Mouse (Mus musculus) adrenal gland, postnatal 4 days (tissue): Measurements from ENCODE around the gene Otud7b. TPM values are rescaled to one million over a fixed set of nuclear protein-coding genes. Genes with fewer than 3 reads are reported as not detected.

Experiments
- DNase-seq, 2 experiments: peaks; one replicate each; pipeline ENCODE4 v3.0.0; 2021 to 2022; ENCODE audit warnings: low spot score in 2 of 2, mixed read lengths in 2 of 2
- total RNA-seq, 2 experiments: library from RNA; stranded (reverse); gene quantifications; 2 replicates each; pipeline ENCODE4 v1.2.3; 2021

Otud7b gene
- total RNA-seq, 2 experiments from 2014 or later: 35.4 to 43.6 TPM

GRCm38 (mm10) chr3:96084146-96084755, 20.1 kb upstream of the Otud7b start:
- no peak for DNase-seq

DNA sequence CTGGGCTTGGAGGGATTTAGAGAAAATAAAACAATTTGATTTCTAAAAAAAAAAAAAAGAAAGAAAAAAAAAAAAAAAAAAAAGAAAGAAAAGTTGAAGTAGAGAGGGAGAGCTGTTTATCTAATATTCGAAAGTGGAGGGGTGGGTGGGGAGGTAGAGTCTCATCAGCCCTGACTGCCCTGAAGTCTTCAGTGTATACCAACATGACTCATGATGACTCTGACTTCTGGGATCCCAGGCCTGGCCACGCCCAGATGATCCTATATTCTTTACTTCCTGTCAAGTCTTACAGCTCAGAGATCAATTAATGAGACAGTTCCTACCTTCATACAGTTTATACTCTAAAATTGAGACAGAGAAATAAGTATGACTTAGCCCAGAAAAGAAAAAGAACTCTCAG, 17.1 kb upstream of the Otud7b start:
- DNase-seq: no peak

DNA sequence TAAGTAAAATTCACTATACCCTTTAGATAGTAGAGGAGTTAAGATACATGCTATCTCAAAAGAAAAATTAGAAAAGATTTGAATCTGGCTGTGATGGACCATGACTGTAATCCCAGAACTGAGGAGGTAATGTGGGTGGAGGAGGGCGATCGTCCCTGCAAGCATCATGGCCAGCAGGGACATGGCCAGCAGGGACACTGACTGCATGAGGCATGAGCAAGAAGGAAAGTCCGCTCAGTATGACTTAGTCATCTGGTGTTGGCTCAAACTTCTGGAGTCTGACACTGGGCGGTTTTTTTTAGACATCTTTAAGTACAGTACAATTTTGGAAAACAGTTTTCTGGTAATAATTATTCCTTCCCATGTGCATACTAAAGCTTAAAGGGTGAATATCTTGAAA, 16.5 kb upstream of the Otud7b start:
- no peak for DNase-seq

GRCm38 (mm10) chr3:96089882-96090489, 14.3 kb upstream of the Otud7b start:
- no peak for DNase-seq

DNA sequence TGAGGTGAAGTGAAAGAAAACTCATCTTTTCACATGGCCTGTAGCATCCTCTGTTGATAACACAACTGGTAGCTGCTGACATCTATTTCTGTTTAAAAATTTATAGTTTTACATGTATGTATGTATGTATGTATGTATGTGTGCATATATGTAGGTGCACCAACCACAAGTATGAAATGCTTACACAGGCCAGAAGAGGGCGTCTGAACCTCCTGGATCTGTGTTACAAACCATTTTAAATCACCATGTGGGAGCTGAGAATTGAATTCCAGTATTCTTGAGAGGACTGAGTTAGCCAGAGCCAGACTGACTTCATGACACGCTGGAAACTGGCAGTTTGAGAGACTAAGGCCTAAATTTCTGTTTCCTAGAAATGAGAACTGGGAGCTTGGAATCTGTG, 13.2 kb upstream of the Otud7b start:
- DNase-seq: no peak

- no peak for DNase-seq
Measured at GRCm38 (mm10) chr3:96091966-96092365, 12.4 kb upstream of the Otud7b start.

- DNase-seq: no peak
Measured at GRCm38 (mm10) chr3:96093509-96093908, 10.8 kb upstream of the Otud7b start.

- DNase-seq: no peak
Measured at GRCm38 (mm10) chr3:96094203-96094602, 10.1 kb upstream of the Otud7b start.

DNA sequence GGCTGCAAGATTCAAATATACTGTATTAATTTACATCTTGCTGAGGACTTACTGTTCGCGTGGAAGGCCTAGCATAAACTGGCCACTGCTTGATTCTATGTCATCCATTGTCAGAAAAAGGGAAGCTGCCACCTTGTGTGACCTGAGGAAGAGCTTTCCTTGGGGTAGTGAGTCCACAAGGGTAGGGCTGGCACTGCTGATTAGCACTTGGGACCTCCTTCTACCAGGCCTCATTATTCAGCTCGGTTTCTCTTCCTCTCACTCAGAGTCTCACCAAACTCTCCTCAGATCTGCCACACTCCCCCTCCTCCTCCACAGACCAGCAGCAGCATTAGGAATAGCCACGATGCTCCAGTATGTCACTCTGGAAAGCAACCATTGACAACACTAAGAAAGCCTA, 6.2 kb upstream of the Otud7b start:
- DNase-seq: no peak

DNA sequence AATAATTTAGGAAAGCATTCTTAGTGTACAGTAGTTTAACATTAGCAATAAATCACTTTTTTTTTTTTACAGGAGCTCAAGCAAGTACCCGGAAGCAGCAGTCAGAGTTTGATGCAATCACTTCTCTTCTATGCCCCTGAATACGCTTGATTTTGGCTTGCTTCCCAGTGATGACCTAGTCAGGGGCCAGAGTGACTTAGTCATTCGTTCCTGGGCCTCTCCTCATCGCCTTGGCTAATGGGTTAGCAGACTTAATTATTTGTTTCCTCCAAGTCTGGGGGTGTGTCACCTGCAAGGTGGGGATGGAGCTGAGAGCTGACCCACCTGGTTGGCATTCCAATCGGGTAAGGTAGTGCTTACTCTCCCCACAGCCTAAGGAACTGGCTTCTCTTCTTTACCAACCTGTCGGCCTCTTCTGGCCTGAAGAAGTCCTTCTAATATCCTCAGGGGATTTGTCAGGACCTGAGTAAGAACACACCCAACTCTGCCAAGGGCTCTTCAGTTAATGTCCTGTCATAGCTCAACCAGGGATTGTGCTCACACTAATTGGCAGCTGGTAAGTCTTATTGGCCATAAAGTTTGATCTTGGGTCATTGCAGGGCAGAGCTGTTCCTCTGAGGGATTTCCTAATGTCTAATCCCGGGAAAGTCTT, 5.6 kb upstream of the Otud7b start:
- peak in 1 of 2 experiments; percentile 52 for DNase-seq

DNA sequence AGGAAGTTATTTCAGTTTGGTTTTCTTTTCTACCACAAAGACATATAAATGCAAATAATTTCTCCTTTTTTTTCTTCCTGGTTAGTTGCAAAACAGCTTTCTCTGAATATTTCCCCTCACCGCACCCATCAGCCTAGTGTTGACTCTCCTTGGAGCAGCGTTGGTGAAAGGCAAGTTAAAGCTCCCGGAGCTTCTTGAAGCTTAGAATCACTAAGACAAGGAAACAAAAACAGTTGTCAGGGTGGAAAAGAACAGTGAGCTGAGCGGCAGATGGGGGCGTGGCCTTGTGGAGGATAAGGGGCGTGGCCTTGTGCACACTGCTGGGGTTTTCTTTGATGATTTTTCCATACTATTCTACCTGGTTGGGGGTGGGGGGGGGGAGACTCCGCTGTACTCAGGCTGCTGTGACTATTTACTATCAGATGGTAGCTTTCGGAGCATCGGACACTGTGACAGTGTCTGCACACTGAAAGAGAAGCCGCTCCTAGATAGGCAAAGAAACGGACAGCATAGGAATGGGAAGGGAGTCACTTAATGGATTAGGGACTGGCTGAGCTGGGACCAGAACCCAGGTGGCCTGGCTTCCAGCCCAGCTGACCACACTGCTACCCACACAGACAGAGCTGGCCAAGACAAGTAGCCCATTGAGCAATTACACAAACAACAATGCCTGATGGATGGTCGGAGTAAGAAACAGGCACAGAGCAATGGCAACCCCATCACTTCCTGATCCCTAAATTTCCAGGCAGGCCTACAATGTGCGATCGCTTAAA, 2.0 kb upstream of the Otud7b start:
- no peak for DNase-seq

DNA sequence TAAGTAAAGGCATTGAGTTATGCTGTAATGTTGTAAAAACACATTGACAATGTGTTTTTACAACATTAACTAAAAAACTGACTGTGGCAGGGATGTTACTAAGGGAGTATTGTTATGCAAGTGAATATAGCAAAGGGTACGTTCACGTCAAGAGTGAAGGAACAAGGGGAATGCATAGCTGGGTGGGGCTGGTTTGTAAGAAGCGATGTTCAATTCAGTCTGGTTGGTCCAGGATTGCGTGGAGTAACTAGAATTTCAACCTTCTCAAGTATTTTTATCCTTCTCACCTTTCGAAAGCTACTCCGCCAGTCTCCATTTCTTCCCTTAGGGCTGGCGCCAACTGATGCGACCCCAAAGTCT, 446 bp upstream of the Otud7b start:
- DNase-seq: no peak

DNA sequence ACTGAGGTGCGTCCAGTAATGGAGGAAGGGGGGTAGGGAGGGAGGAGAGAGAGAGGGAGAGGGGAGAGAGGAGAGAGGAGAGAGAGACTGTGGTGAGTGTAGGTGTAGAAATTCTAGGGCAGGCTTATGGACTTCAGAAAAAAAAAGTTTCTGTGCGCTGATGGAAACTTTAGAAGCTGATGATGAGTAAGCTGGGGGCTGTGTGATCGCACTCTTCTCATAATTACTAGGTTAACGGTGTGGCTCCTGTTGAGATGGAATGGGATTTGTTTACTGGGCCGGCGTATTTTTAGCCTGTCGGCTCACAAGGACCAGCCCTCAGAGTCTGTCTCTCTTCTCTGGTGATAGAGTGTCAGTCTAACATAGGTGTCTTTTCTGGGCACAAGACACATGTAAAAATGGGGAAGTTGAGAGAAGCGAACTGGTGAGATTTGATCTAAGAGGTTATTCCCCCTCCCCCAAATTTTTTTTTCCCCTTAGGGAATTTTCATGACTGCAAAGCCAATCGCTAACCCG, 963 bp downstream of the Otud7b start:
- DNase-seq: no peak

- DNase-seq: no peak
Measured at GRCm38 (mm10) chr3:96106151-96106550, 1.8 kb downstream of the Otud7b start.

GRCm38 (mm10) chr3:96108315-96108714, 4.0 kb downstream of the Otud7b start:
- no peak for DNase-seq

- no peak for DNase-seq
Measured at GRCm38 (mm10) chr3:96113251-96113650, 8.9 kb downstream of the Otud7b start.

DNA sequence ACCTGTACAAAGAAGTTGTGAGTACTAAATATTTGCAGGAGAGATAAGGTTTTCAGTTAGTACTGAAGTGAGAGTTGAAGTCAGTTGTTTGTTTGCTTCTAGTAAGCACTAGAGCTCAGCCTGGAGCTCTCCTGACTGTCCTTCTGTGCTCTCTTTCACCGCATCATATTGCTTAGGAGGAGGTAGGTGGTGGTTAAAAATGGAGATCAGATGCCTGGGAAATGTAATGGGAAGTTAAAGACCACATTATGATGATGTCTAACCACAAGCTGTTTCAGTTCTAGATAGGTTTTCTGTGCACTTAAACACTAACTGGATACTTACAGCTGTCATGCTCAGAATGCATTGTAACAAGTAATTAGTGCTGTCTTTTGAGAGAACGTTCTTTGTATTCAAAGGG, 13.8 kb downstream of the Otud7b start:
- DNase-seq: no peak

- no peak for DNase-seq
Measured at GRCm38 (mm10) chr3:96118702-96119101, 14.4 kb downstream of the Otud7b start.

DNA sequence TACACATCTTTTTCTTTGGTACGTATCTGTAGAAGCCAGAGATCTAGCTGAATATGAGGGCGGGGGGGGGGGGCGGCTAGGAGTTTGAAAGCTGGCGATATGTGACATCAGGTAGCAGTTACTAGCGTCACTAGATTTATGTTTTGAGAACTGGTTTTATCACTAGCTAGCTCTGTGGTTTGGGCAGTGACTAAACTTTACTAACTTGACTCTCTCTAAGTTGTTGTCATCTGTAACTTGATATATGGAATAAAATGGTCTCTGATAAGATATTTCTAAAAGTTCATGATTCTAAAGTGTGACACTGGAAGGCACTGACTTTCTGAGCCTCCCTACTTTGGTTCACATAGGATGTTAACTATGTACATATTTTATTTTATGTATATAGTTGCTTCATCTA, 19.9 kb downstream of the Otud7b start:
- no peak for DNase-seq

- DNase-seq: no peak
Measured at GRCm38 (mm10) chr3:96128128-96128527, 23.8 kb downstream of the Otud7b start.

GRCm38 (mm10) chr3:96132478-96132877, 28.2 kb downstream of the Otud7b start:
- DNase-seq: no peak
